Mouse (Mus musculus) CH12.LX (cell line): Measurements from ENCODE around the gene Foxo1. TPM values are rescaled to one million over a fixed set of nuclear protein-coding genes. Genes with fewer than 3 reads are reported as not detected.

Source experiments
- DNase-seq: peaks from one replicate; pipeline ENCODE4 v3.0.0-alpha.2; 2013; ENCODE audit errors: extremely low read depth
- H3K27ac ChIP-seq: 2 replicates; pipeline ENCODE4 v1.5.1; 2012; ENCODE audit warnings: low read depth, mild to moderate bottlenecking, control low read depth, moderate library complexity; ENCODE audit not compliant: insufficient read depth
- H3K27me3 ChIP-seq: replicated peaks from 2 replicates; pipeline ENCODE3; 2012; ENCODE audit warnings: inconsistent platforms
- H3K36me3 ChIP-seq, 2 experiments: replicated peaks in 1 of 2; 2 replicates each; pipeline versions ENCODE3 to v1.6.1; 2012; ENCODE audit warnings: inconsistent platforms in 1 of 2, low read length in 1 of 2, mild to moderate bottlenecking in 1 of 2, mixed read lengths in 1 of 2, moderate library complexity in 1 of 2; ENCODE audit not compliant: control insufficient read depth in 1 of 2, insufficient read depth in 1 of 2
- H3K4me1 ChIP-seq, 2 experiments: 2 replicates each; pipeline ENCODE4 v1.6.1; 2012; ENCODE audit warnings: inconsistent platforms in 1 of 2, moderate library complexity in 1 of 2; ENCODE audit not compliant: insufficient read depth in 2 of 2, control insufficient read depth in 1 of 2
- H3K4me2 ChIP-seq: 2 replicates; pipeline ENCODE4 v1.6.1; 2012; ENCODE audit warnings: low read depth, mild to moderate bottlenecking, control low read depth; ENCODE audit not compliant: poor library complexity, insufficient read depth, severe bottlenecking
- H3K4me3 ChIP-seq, 3 experiments: fragments of 150-350 bp in 1 of 3; sonication (generic) in 1 of 3; replicated peaks in 1 of 3; 2 replicates each; pipeline versions ENCODE3 to v1.5.1; 2011 to 2012; ENCODE audit warnings: low read depth in 2 of 3, low read length in 2 of 3, mild to moderate bottlenecking in 2 of 3, moderate library complexity in 2 of 3, control low read depth in 1 of 3, improper control_type of control experiment in 1 of 3, inconsistent platforms in 1 of 3, mixed read lengths in 1 of 3; ENCODE audit not compliant: poor library complexity in 1 of 3
- H3K79me2 ChIP-seq: replicated peaks from 2 replicates; pipeline ENCODE4 v1.6.1; 2012; ENCODE audit warnings: mild to moderate bottlenecking, moderate library complexity; ENCODE audit not compliant: control insufficient read depth, poor library complexity, insufficient read depth, severe bottlenecking; ENCODE audit errors: extremely low read depth
- H3K9ac ChIP-seq: 2 replicates; pipeline ENCODE4 v1.6.1; 2012; ENCODE audit warnings: low read depth, mild to moderate bottlenecking, control low read depth, moderate library complexity; ENCODE audit not compliant: insufficient read depth
- H3K9me3 ChIP-seq: replicated peaks from 2 replicates; pipeline ENCODE3; 2012; ENCODE audit warnings: low read length, inconsistent platforms, mixed read lengths
- BHLHE40 ChIP-seq: IDR thresholded peaks from 2 replicates; pipeline ENCODE4 v1.6.1; 2011; ENCODE audit warnings: mild to moderate bottlenecking, low read depth, low read length, improper control_type of control experiment
- CHD2 ChIP-seq: IDR thresholded peaks from 2 replicates; pipeline ENCODE4 v1.6.1; 2011; ENCODE audit warnings: low read length, improper control_type of control experiment
- E2F4 ChIP-seq: IDR thresholded peaks from 2 replicates; pipeline ENCODE4 v1.6.1; 2011; ENCODE audit warnings: low read depth, low read length, improper control_type of control experiment; ENCODE audit not compliant: insufficient replicate concordance
- ELF1 ChIP-seq: IDR thresholded peaks from 2 replicates; pipeline ENCODE4 v1.6.1; 2014; ENCODE audit warnings: low read depth, mild to moderate bottlenecking, inconsistent platforms, low read length, improper control_type of control experiment
- EP300 ChIP-seq: IDR thresholded peaks from 2 replicates; pipeline ENCODE4 v1.6.1; 2011; ENCODE audit warnings: low read length, improper control_type of control experiment
- ETS1 ChIP-seq: conservative IDR thresholded peaks from 2 replicates; pipeline ENCODE4 v1.6.1; 2012; ENCODE audit warnings: low read depth, mild to moderate bottlenecking, inconsistent platforms, low read length, improper control_type of control experiment, moderate library complexity
- MXI1 ChIP-seq: IDR thresholded peaks from 2 replicates; pipeline ENCODE4 v1.6.1; 2011; ENCODE audit warnings: mild to moderate bottlenecking, low read depth, low read length, improper control_type of control experiment
- MYC ChIP-seq: IDR thresholded peaks from 2 replicates; pipeline ENCODE4 v1.6.1; 2011; ENCODE audit warnings: low read depth, mild to moderate bottlenecking, improper control_type of control experiment, low read length
- RCOR1 ChIP-seq: conservative IDR thresholded peaks from 2 replicates; pipeline ENCODE4 v1.6.1; 2012; ENCODE audit warnings: low read depth, mild to moderate bottlenecking, inconsistent platforms, low read length, improper control_type of control experiment
- SMC3 ChIP-seq: IDR thresholded peaks from 2 replicates; pipeline ENCODE4 v1.6.1; 2011; ENCODE audit warnings: low read depth, low read length, improper control_type of control experiment
- TBP ChIP-seq: conservative IDR thresholded peaks from 2 replicates; pipeline ENCODE4 v1.6.1; 2011; ENCODE audit warnings: low read depth, low read length, improper control_type of control experiment
- TCF12 ChIP-seq: IDR thresholded peaks from 2 replicates; pipeline ENCODE4 v1.6.1; 2014; ENCODE audit warnings: low read depth, mild to moderate bottlenecking, inconsistent platforms, low read length, improper control_type of control experiment
- ZNF384 ChIP-seq: IDR thresholded peaks from 2 replicates; pipeline ENCODE4 v1.6.1; 2012; ENCODE audit warnings: low read depth, low read length, improper control_type of control experiment, inconsistent platforms
- dilution Hi-C: fragments of 300-500 bp; cut with MboI; formaldehyde crosslinking; loops from 2 replicates; pipeline ENCODE4 v1.14.3; 2020; ENCODE audit warnings: low sequenced_read_pairs; ENCODE audit not compliant: extremely low pct_unique_long_range_greater_than_20kb, extremely low pct_ligation_motif_present
- in situ Hi-C: fragments of 300-500 bp; cut with MboI; formaldehyde crosslinking; loops from 3 replicates; pipeline ENCODE4 v1.14.3; 2019; ENCODE audit warnings: low sequenced_read_pairs, low pct_ligation_motif_present, low pct_unique_long_range_greater_than_20kb, mixed read lengths
- polyA plus RNA-seq: library from polyadenylated mRNA; unstranded; fragments of >175 nt; gene quantifications from 2 replicates; pipeline ENCODE4 v1.2.1, GENCODE M21; 2012; ENCODE audit warnings: low read depth; ENCODE audit not compliant: insufficient read length
- total RNA-seq, 2 experiments: library from RNA; depleted of rRNA; stranded (reverse); fragments of 300-350 nt in 1 of 2; fragments of >200 nt in 1 of 2; gene quantifications; 2 replicates each; pipeline ENCODE4 v1.2.3; 2012 to 2014

Gene Foxo1
- total and polyA plus RNA-seq, 3 experiments: 0.79 to 6.9 (median 1.2) TPM

DNA sequence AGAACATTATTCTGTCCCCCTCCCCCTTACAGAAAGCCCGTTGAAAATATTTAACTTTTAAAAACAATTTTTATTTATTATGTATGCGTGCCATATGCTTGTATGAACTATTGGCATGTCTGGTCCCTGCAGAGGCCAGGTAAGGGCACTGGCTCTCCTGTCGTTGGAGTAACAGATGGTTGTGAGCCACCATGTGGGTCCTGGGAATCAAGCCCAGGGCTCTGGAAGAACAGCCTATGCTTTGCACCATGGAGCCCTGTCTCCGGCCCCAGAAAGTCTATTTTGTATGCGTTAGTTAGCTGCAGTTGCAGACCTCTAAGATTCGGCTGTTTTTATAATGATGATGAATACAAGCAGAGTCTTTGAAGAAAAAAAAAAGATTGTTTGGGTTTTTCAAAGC, 123.8 kb downstream of the Foxo1 start:
- no peaks in the 10 kb centered on the region for H3K79me2 ChIP-seq
- TF ChIP-seq TCF12: no peak
- TF ChIP-seq, all 38 proteins: peak for 0
- dilution Hi-C loops (no loop called here), in situ Hi-C loops (no loop called here)
- no peak overlapping the region for H3K4me2 ChIP-seq
- DNase-seq: no peak
- no peaks in the 10 kb centered on the region for H3K36me3 ChIP-seq
- no peaks in the 10 kb centered on the region for H3K27me3 ChIP-seq
- H3K27ac ChIP-seq: no peak overlapping the region
- H3K4me3 ChIP-seq: no peak overlapping the region
- peaks cover 13 to 61% of the 10 kb centered on the region in 2 experiments for H3K4me1 ChIP-seq
- H3K9me3 ChIP-seq: peaks cover 4% of the 10 kb centered on the region
- H3K9ac ChIP-seq: no peak overlapping the region

DNA sequence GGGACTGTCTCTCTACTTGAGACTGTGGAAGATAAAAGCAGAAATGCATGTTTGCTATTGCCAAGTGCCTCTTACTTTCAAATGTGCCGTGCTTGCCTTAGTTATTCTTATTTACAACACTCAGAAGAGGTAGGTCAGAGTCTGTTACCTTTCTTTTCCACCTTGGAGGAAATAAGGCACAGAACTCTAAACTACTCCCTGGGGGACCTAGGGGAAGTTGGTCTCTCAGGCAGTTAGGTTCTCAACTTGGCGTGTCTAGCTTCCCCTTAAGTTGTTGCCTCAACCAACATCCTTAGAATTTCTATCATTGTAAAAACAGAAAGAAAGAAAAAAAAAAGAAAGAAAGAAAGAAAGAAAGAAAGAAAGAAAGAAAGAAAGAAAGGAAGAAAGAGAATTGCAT, 124.4 kb downstream of the Foxo1 start:
- Histone ChIP-seq H3K4me3 (no peak overlapping the region), H3K79me2 (no peaks in the 10 kb centered on the region), H3K27me3 (no peaks in the 10 kb centered on the region), H3K4me2 (no peak overlapping the region), H3K9me3 (peaks cover 4% of the 10 kb centered on the region), H3K4me1 (peaks cover 18 to 67% of the 10 kb centered on the region in 2 experiments), H3K36me3 (no peaks in the 10 kb centered on the region), H3K9ac (no peak overlapping the region), H3K27ac (no peak overlapping the region)
- TF ChIP-seq MXI1 (no peak), MYC (0 out of 2 replicates have a peak, but pooled peaks have one; percentile 8)
- in situ Hi-C loops (no loop called here), dilution Hi-C loops (no loop called here)
- no peak for DNase-seq

GRCm38 (mm10) chr3:52393171-52393570, 125.0 kb downstream of the Foxo1 start:
- dilution Hi-C loops: no loop called here
- in situ Hi-C loops: no loop called here

GRCm38 (mm10) chr3:52396121-52396731, 128.1 kb downstream of the Foxo1 start:
- no peak overlapping the region for H3K4me3 ChIP-seq
- no peaks in the 10 kb centered on the region for H3K79me2 ChIP-seq
- no peaks in the 10 kb centered on the region for H3K9me3 ChIP-seq
- peaks cover 19 to 91% of the 10 kb centered on the region in 2 experiments for H3K4me1 ChIP-seq
- no peak overlapping the region for H3K9ac ChIP-seq
- in situ Hi-C loops (no loop called here), dilution Hi-C loops (no loop called here)
- no peaks in the 10 kb centered on the region for H3K36me3 ChIP-seq
- H3K27ac ChIP-seq: peak overlapping the region; percentile 40; the same call in 1 of the 2 replicates
- peak; percentile 79 for DNase-seq
- H3K4me2 ChIP-seq: no peak overlapping the region
- H3K27me3 ChIP-seq: no peaks in the 10 kb centered on the region
- no peak for TF ChIP-seq CHD2
- TF ChIP-seq TCF12: peak; percentile 72
- no peak for TF ChIP-seq TBP
- TF ChIP-seq ETS1: peak; percentile 70
- TF ChIP-seq EP300: peak; percentile 41; the same call in 1 of the 2 replicates
- no peak; the same call in 1 of the 2 replicates for TF ChIP-seq SMC3
- peak; percentile 57 for TF ChIP-seq BHLHE40
- TF ChIP-seq, all 38 proteins: peak for 4

More at GRCm38 (mm10) chr3:52393171-52393570, 125.0 kb downstream of the Foxo1 start:
- H3K27ac ChIP-seq: no peak overlapping the region
- no peaks in the 10 kb centered on the region for H3K27me3 ChIP-seq
- H3K4me1 ChIP-seq: peaks cover 19 to 73% of the 10 kb centered on the region in 2 experiments
- H3K36me3 ChIP-seq: no peaks in the 10 kb centered on the region
- TF ChIP-seq ELF1 (no peak), TBP (no peak), E2F4 (no peak), ZNF384 (no peak), RCOR1 (no peak)
- H3K79me2 ChIP-seq: no peaks in the 10 kb centered on the region
- H3K4me3 ChIP-seq: no peak overlapping the region
- no peak overlapping the region for H3K4me2 ChIP-seq
- DNase-seq: no peak
- H3K9ac ChIP-seq: no peak overlapping the region
- H3K9me3 ChIP-seq: peaks cover 4% of the 10 kb centered on the region
